Mouse (Mus musculus) brain, embryonic 14.5 days (tissue): ENCODE results near the gene Anks1b.

Experiments used
- CTCF ChIP-seq: fragments of 200-500 bp; IDR thresholded peaks from 2 replicates; pipeline ENCODE4 v1.5.1; 2012; ENCODE audit warnings: inconsistent platforms, mild to moderate bottlenecking, moderate library complexity, borderline replicate concordance; ENCODE audit not compliant: insufficient read depth, insufficient read length; ENCODE audit errors: extremely low read depth
- POLR2A ChIP-seq: fragments of 200-500 bp; IDR thresholded peaks from 2 replicates; pipeline ENCODE4 v1.6.1; 2012; ENCODE audit warnings: mild to moderate bottlenecking, inconsistent platforms, borderline replicate concordance; ENCODE audit not compliant: poor library complexity, insufficient read depth, insufficient read length, severe bottlenecking; ENCODE audit errors: extremely low read depth

DNA sequence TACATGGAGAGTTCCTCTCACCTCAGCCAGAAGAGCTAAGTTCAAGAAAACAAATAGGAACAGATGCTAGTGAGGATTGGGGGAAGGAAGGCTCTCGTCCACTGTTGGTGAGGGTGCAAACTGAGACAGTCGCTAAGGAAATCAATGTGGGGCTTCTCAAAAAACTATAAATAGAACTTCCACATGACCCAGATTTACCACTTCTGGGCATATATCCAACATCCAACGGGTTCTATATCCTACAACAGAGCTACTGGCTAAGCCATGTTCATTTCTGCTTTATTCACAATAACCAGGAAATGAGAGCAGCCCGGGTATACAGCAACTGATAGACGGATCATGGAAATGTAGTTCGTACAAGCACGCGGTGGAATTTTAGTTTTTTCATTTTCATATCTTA is 1109.7 kb downstream of the Anks1b start:
- TF ChIP-seq POLR2A (no peak), CTCF (no peak)
